Mouse (Mus musculus): ENCODE data around the gene Traf1.

- TF ChIP-seq GATA1 (IDR thresholded peaks at IDR 0.05; ENCODE audit: borderline replicate concordance, low read length), result no peak
- no peak for TF ChIP-seq FLI1 (IDR thresholded peaks at IDR 0.05; ENCODE audit: low read length)
These were observed 4.2 kb upstream of the Traf1 start for GRCm38 (mm10) chr2:34965806-34966205.

All from megakaryocyte, embryonic 14.5 days (primary cell).